In genomic region chr16:45841016-45841415, GRCm38 (mm10) we compare ENCODE assay signal across 17 mouse cellular contexts.
DNase-seq lines count a peak whose midpoint lies in the region; ATAC-seq and TF ChIP-seq lines count a peak whose summit lies in the region.
"Had no signal": no experiment of that assay in that cellular context is flagged by ENCODE, and none has a peak within 500 bp of the region (broad histone marks: within the 10 kb centered on the region; RNA-seq: fewer than 3 reads in every experiment).

No protein-coding gene starts in this region.

- peaks cover 69% of the 10 kb centered on the region for H3K4me1 ChIP-seq in heart, postnatal 0 days (ENCODE audit: control insufficient read depth, insufficient read depth)
- peaks cover 29% of the 10 kb centered on the region; the same call in 1 of the 2 replicates for H3K4me1 ChIP-seq in lung, postnatal 0 days (ENCODE audit: insufficient read depth, low read depth, low read length)
- H3K4me1 ChIP-seq in lung, adult 2 months (ENCODE audit: control insufficient read depth, insufficient read depth, low read length) = peaks cover 39% of the 10 kb centered on the region

- TF ChIP-seq EP300 in heart, postnatal 0 days (IDR thresholded peaks at IDR 0.05; ENCODE audit: low read depth) = no peak
- TF ChIP-seq EP300 in lung, postnatal 0 days (IDR thresholded peaks at IDR 0.05) = no peak

- peak overlapping the region; percentile 84; the same call in 1 of the 2 replicates for H3K4me2 ChIP-seq in heart, postnatal 0 days (ENCODE audit: low read depth, low read length)
- peak overlapping the region; percentile 80; the same call in 1 of the 2 replicates for H3K4me2 ChIP-seq in lung, postnatal 0 days (replicated peaks; ENCODE audit: low read depth, low read length)
- H3K4me2 ChIP-seq: liver, embryonic 15.5 days; neural tube, embryonic 15.5 days had no signal

- peak; percentile 12 for DNase-seq in embryo, embryonic 10.5 days (ENCODE audit: low spot score)
- DNase-seq in embryo, embryonic 9.5 days (ENCODE audit: extremely low spot score) = no peak
- DNase-seq in heart, postnatal 0 days (ENCODE audit: low spot score) = no peak
- DNase-seq in heart, postnatal 25 days (ENCODE audit: low spot score) = no peak
- no peak for DNase-seq in lung, postnatal 0 days (ENCODE audit: low spot score)
- no peak for DNase-seq in lung, adult 2 months
- peak; percentile 19 for DNase-seq in retina, embryonic 14.5 days (ENCODE audit: low spot score)
- no peak for DNase-seq in testis, postnatal 14 days (ENCODE audit: low spot score)
- DNase-seq: adrenal gland, adult 2 months; cerebellum, adult 9-10 months; gastrocnemius, postnatal 10 days; kidney, postnatal 14 days had no signal

- no peak for TF ChIP-seq POLR2A in lung, adult 2 months (IDR thresholded peaks at IDR 0.05; ENCODE audit: borderline replicate concordance, extremely low read depth, low read depth, low read length)

- H3K9ac ChIP-seq in heart, postnatal 0 days (replicated peaks; ENCODE audit: low read depth, low read length) = 0 out of 2 replicates have a peak overlapping the region, but pooled peaks have one; percentile 20
- H3K9ac ChIP-seq in lung, postnatal 0 days (replicated peaks; ENCODE audit: low read depth) = no peak overlapping the region
- H3K9ac ChIP-seq: liver, embryonic 15.5 days; neural tube, embryonic 15.5 days had no signal

- no peak for TF ChIP-seq CTCF in heart, postnatal 0 days (IDR thresholded peaks at IDR 0.05; ENCODE audit: low read depth)
- no peak for TF ChIP-seq CTCF in lung, postnatal 0 days (IDR thresholded peaks at IDR 0.05)
- no peak for TF ChIP-seq CTCF in lung, adult 2 months (IDR thresholded peaks at IDR 0.05; ENCODE audit: insufficient read depth, low read length)

- H3K27me3 ChIP-seq in heart, postnatal 0 days (ENCODE audit: control insufficient read depth, insufficient read depth, low read length) = no peaks in the 10 kb centered on the region
- H3K27me3 ChIP-seq in lung, postnatal 0 days (replicated peaks; ENCODE audit: insufficient read depth, low read length) = no peaks in the 10 kb centered on the region

- no peak overlapping the region for H3K4me3 ChIP-seq in heart, postnatal 0 days (ENCODE audit: low read depth, low read length)
- H3K4me3 ChIP-seq in lung, postnatal 0 days (ENCODE audit: low read depth, low read length) = no peak overlapping the region
- H3K4me3 ChIP-seq in lung, adult 2 months (replicated peaks; ENCODE audit: extremely low read depth, low read depth, low read length) = no peak overlapping the region
- H3K4me3 ChIP-seq: liver, embryonic 15.5 days; megakaryocyte, embryonic 14.5 days; neural tube, embryonic 15.5 days had no signal

- H3K36me3 ChIP-seq in heart, postnatal 0 days (replicated peaks; ENCODE audit: control insufficient read depth, insufficient read depth, low read length) = no peaks in the 10 kb centered on the region
- H3K36me3 ChIP-seq in lung, postnatal 0 days (ENCODE audit: insufficient read depth, low read length) = no peaks in the 10 kb centered on the region
- H3K36me3 ChIP-seq: liver, embryonic 15.5 days; neural tube, embryonic 15.5 days had no signal

- 76% methylated on average over 3 of the region's 3 CpGs for WGBS in heart, postnatal 0 days
- 77% methylated on average over 3 of the region's 3 CpGs for WGBS in lung, postnatal 0 days
- WGBS in lung, adult 2 months = 69% methylated on average over 3 of the region's 3 CpGs

- peak overlapping the region; percentile 96; the same call in 1 of the 2 replicates for H3K27ac ChIP-seq in heart, postnatal 0 days (ENCODE audit: low read depth)
- no peak overlapping the region for H3K27ac ChIP-seq in lung, postnatal 0 days (ENCODE audit: low read length)
- H3K27ac ChIP-seq: liver, embryonic 15.5 days; neural tube, embryonic 15.5 days had no signal

- ATAC-seq in heart, postnatal 0 days (ENCODE audit: insufficient read depth, low read depth) = no peak
- no peak for ATAC-seq in lung, postnatal 0 days
- ATAC-seq: forebrain, embryonic 16.5 days; hindbrain, embryonic 16.5 days had no signal

- intact Hi-C loops in heart, postnatal 25 days (cut with DNase I) = loop anchor here (5.0 kb wide), 2 partner anchors 44 to 84 kb away; no protein-coding TSS in a partner anchor

- H3K9me3 ChIP-seq in heart, postnatal 0 days (replicated peaks; ENCODE audit: control insufficient read depth, low read length) = no peaks in the 10 kb centered on the region
- H3K9me3 ChIP-seq in lung, postnatal 0 days (ENCODE audit: low read length) = no peaks in the 10 kb centered on the region
- H3K9me3 ChIP-seq: liver, embryonic 15.5 days; neural tube, embryonic 15.5 days had no signal

Comparison
In these comparisons a context has a peak if more than half of its experiments do, and no peak if none do; other contexts are left out.
1. DNase-seq: peak in embryo, embryonic 10.5 days (single experiment) and retina, embryonic 14.5 days (single experiment); none in embryo, embryonic 9.5 days (single experiment), heart, postnatal 0 days (single experiment), heart, postnatal 25 days (single experiment), lung, postnatal 0 days (single experiment), lung, adult 2 months (single experiment) and testis, postnatal 14 days (single experiment).